Mouse (Mus musculus) skeletal muscle tissue, postnatal 0 days (tissue): ENCODE results near the gene Calhm4. TPM values are rescaled to one million over a fixed set of nuclear protein-coding genes. Genes with fewer than 3 reads are reported as not detected.

Source experiments
- polyA plus RNA-seq: library from polyadenylated mRNA; unstranded; fragments of >200 nt; fragmentation: Nextera tagmentation; extraction: Ambion mirVana; gene quantifications from 2 replicates; pipeline ENCODE4 v1.2.1, GENCODE M21; 2015

Gene Calhm4
- not detected in 2 replicates for polyA plus RNA-seq

GRCm38 (mm10) chr10:34044210-34044609, at the start of gene Calhm4:
Gene Calhm4 (minus strand): TSS chr10:34044310.

GRCm38 (mm10) chr10:34037401-34037800, 6.7 kb downstream of the Calhm4 start, which contains the start of gene Trappc3l:
Gene Trappc3l (plus strand): TSS chr10:34037597.

DNA sequence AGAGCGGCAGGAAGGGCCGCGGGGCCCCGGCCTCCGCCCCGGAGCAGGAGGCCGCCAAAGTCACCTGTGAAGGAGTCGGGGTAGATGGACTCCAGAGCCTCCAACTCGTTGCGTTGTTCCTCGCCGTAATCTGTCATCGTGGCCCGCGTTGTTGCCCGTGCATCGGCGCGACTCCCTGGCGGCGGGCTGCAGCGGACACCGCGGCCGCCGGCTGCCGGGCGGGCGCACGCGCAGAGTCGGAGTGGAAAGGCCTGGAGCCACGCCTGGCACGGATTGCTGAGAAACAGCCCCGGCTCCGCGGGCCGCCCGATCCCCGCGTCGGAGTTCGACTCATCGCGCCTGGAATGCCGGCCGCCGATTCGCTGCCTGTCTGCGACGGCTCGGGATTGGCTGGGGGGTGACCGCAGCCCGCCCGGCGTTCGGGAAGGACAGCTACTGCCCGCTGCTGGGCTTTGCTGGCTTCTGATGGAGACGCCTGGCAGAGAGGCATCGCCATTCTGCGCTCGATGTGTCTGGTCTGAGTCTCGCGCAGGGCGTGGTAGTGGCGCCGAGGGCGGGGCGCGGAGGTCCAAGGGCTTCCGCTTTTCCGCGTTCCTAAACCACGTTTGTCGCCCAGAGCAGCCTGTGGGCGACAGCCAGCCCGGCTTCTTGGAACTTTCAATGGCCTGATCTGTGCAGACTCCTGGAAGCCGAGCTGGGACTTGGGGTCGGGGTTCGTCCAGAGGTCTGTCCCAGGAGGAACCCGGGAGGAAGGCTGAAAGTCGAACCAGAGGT, 24.6 kb downstream of the Calhm4 start, which contains the start of gene Rwdd1:
Gene Rwdd1, minus strand, starts transcription at position 323 of the 774 bp plus-strand sequence.

Other genes starting within 250 kb of the Calhm4 start
- not detected in 2 replicates for gene Sult3a1, start 186.6 kb downstream of the Calhm4 start, polyA plus RNA-seq
- not detected in 2 replicates for gene Rsph4a, start 139.2 kb downstream of the Calhm4 start, polyA plus RNA-seq
- gene Zup1, start 93.0 kb downstream of the Calhm4 start, polyA plus RNA-seq: 7.9 and 9.1 TPM in 2 replicates
- 114 and 119 TPM in 2 replicates for gene Rwdd1, start 24.7 kb downstream of the Calhm4 start, polyA plus RNA-seq
- gene Trappc3l, start 6.7 kb downstream of the Calhm4 start, polyA plus RNA-seq: not detected in 2 replicates
- gene Calhm5, start 52.2 kb upstream of the Calhm4 start, polyA plus RNA-seq: 0.59 and 0.82 TPM in 2 replicates
- gene Calhm6, start 83.7 kb upstream of the Calhm4 start, polyA plus RNA-seq: 0.58 and 0.63 TPM in 2 replicates
- 14.4 and 16.5 TPM in 2 replicates for gene Dse, start 163.4 kb upstream of the Calhm4 start, polyA plus RNA-seq
- 56.5 and 57.6 TPM in 2 replicates for gene Tspyl1, start 237.9 kb upstream of the Calhm4 start, polyA plus RNA-seq